Mouse (Mus musculus) heart, postnatal 0 days (tissue): ENCODE measurements around the gene Ctu2. TPM values are rescaled to one million over a fixed set of nuclear protein-coding genes. Genes with fewer than 3 reads are reported as not detected.

Source experiments
- ATAC-seq: fragments of 200-750 bp; cut with Nextera tagmentation; 2 replicates; pipeline ENCODE4 v1.8.0; 2017; ENCODE audit warnings: low read depth, moderate number of reproducible peaks, moderate library complexity; ENCODE audit not compliant: insufficient read depth
- DNase-seq: peaks from one replicate; pipeline ENCODE4 v3.0.0-alpha.2; 2016; ENCODE audit warnings: low spot score
- H3K27ac ChIP-seq: fragments of 300-500 bp; sonication (generic); 2 replicates; pipeline ENCODE4 v1.5.1; 2014; ENCODE audit warnings: low read depth, mild to moderate bottlenecking
- H3K27me3 ChIP-seq: fragments of 300-500 bp; sonication (generic); 2 replicates; pipeline ENCODE4 v1.6.1; 2014; ENCODE audit warnings: low read length, mixed read lengths; ENCODE audit not compliant: control insufficient read depth, insufficient read depth
- H3K36me3 ChIP-seq: fragments of 300-500 bp; sonication (generic); replicated peaks from 2 replicates; pipeline ENCODE4 v1.6.1; 2014; ENCODE audit warnings: low read length, mixed read lengths; ENCODE audit not compliant: control insufficient read depth, insufficient read depth
- H3K4me1 ChIP-seq: fragments of 300-500 bp; sonication (generic); 2 replicates; pipeline ENCODE4 v1.6.1; 2014; ENCODE audit warnings: antibody characterized with exemption; ENCODE audit not compliant: control insufficient read depth, insufficient read depth
- H3K4me2 ChIP-seq: fragments of 300-500 bp; sonication (generic); 2 replicates; pipeline ENCODE4 v1.6.1; 2014; ENCODE audit warnings: low read depth, mild to moderate bottlenecking, low read length, moderate library complexity
- H3K4me3 ChIP-seq: fragments of 300-500 bp; sonication (generic); 2 replicates; pipeline ENCODE4 v1.5.1; 2014; ENCODE audit warnings: low read depth, low read length
- H3K9ac ChIP-seq: fragments of 300-500 bp; sonication (generic); replicated peaks from 2 replicates; pipeline ENCODE4 v1.6.1; 2014; ENCODE audit warnings: low read depth, low read length, mixed read lengths
- H3K9me3 ChIP-seq: fragments of 300-500 bp; sonication (generic); replicated peaks from 2 replicates; pipeline ENCODE4 v1.6.1; 2016; ENCODE audit warnings: low read length; ENCODE audit not compliant: control insufficient read depth
- CTCF ChIP-seq: IDR thresholded peaks from 2 replicates; pipeline ENCODE4 v1.5.1; 2016; ENCODE audit warnings: antibody characterized with exemption, control low read depth, low read depth
- EP300 ChIP-seq: IDR thresholded peaks from 2 replicates; pipeline ENCODE4 v1.6.1; 2016; ENCODE audit warnings: antibody characterized with exemption, low read depth
- WGBS: fragments of 180-500 bp; shearing (Covaris S2); extraction: QIAGEN DNeasy Blood & Tissue Kit; methylation state at CpG from one replicate; pipeline ENCODE4 v1.1.7; 2014; 5-methylcytosine and 5-hydroxymethylcytosine counted together
- polyA plus RNA-seq: library from polyadenylated mRNA; unstranded; fragments of >200 nt; fragmentation: Nextera tagmentation; extraction: Ambion mirVana; gene quantifications from 2 replicates; pipeline ENCODE4 v1.2.1, GENCODE M21; 2015
- total RNA-seq: library from RNA; depleted of rRNA; stranded (reverse); fragments of >200 nt; gene quantifications from 2 replicates; pipeline ENCODE4 v1.2.3, GENCODE M21; 2014; ENCODE audit warnings: low replicate concordance

Ctu2 gene
- total and polyA plus RNA-seq, 2 experiments from 2014 or later, result 24.3 to 28.4 TPM

- TF ChIP-seq EP300 (no peak), CTCF (no peak)
- Histone ChIP-seq H3K27ac (no peak overlapping the region), H3K9me3 (no peaks in the 10 kb centered on the region), H3K27me3 (no peaks in the 10 kb centered on the region), H3K4me2 (no peak overlapping the region), H3K4me3 (no peak overlapping the region), H3K36me3 (no peaks in the 10 kb centered on the region; the same call in 1 of the 2 replicates), H3K4me1 (peaks cover 7% of the 10 kb centered on the region; the same call in 1 of the 2 replicates), H3K9ac (no peak overlapping the region)
- WGBS, result 93% methylated on average over 9 of the region's 9 CpGs
- DNase-seq (no peak), ATAC-seq (no peak)
These were observed 39.8 kb upstream of the Ctu2 start for GRCm38 (mm10) chr8:122436146-122436545.

- no peak overlapping the region for H3K9ac ChIP-seq
- DNase-seq (no peak), ATAC-seq (no peak)
- no peaks in the 10 kb centered on the region for H3K27me3 ChIP-seq
- peaks cover 4% of the 10 kb centered on the region; the same call in 1 of the 2 replicates for H3K4me1 ChIP-seq
- no peak overlapping the region for H3K4me3 ChIP-seq
- H3K9me3 ChIP-seq, result no peaks in the 10 kb centered on the region
- H3K36me3 ChIP-seq, result no peaks in the 10 kb centered on the region; the same call in 1 of the 2 replicates
- WGBS, result 81% methylated on average over 20 of the region's 20 CpGs
- no peak for TF ChIP-seq EP300
- TF ChIP-seq CTCF, result no peak
- H3K27ac ChIP-seq, result no peak overlapping the region
- no peak overlapping the region for H3K4me2 ChIP-seq
These were observed 39.3 kb upstream of the Ctu2 start for GRCm38 (mm10) chr8:122436586-122437125.

- H3K36me3 ChIP-seq, result no peaks in the 10 kb centered on the region; the same call in 1 of the 2 replicates
- DNase-seq (no peak), ATAC-seq (no peak)
- WGBS, result 85% methylated on average over 13 of the region's 13 CpGs
- H3K4me3 ChIP-seq, result no peak overlapping the region
- no peak overlapping the region for H3K27ac ChIP-seq
- H3K27me3 ChIP-seq, result no peaks in the 10 kb centered on the region
- H3K9me3 ChIP-seq, result no peaks in the 10 kb centered on the region
- no peak overlapping the region for H3K4me2 ChIP-seq
- no peak overlapping the region for H3K9ac ChIP-seq
- H3K4me1 ChIP-seq, result peaks cover 6% of the 10 kb centered on the region
- TF ChIP-seq EP300 (no peak), CTCF (no peak)
These were observed 38.1 kb upstream of the Ctu2 start for GRCm38 (mm10) chr8:122437708-122438331.

- Histone ChIP-seq H3K9ac (no peak overlapping the region), H3K4me3 (no peak overlapping the region), H3K4me2 (no peak overlapping the region), H3K27ac (no peak overlapping the region), H3K4me1 (peaks cover 7% of the 10 kb centered on the region), H3K9me3 (no peaks in the 10 kb centered on the region), H3K27me3 (no peaks in the 10 kb centered on the region), H3K36me3 (no peaks in the 10 kb centered on the region; the same call in 1 of the 2 replicates)
- no peak for TF ChIP-seq CTCF
- TF ChIP-seq EP300, result no peak
- ATAC-seq (no peak), DNase-seq (no peak)
- WGBS, result 89% methylated on average over 16 of the region's 16 CpGs
These were observed 36.6 kb upstream of the Ctu2 start for GRCm38 (mm10) chr8:122439336-122439735.

GRCm38 (mm10) chr8:122441326-122441725 lies 34.6 kb upstream of the Ctu2 start:
- Histone ChIP-seq H3K9ac (no peak overlapping the region), H3K9me3 (no peaks in the 10 kb centered on the region), H3K27me3 (no peaks in the 10 kb centered on the region), H3K4me2 (no peak overlapping the region), H3K27ac (no peak overlapping the region), H3K36me3 (no peaks in the 10 kb centered on the region; the same call in 1 of the 2 replicates), H3K4me1 (peaks cover 7% of the 10 kb centered on the region), H3K4me3 (no peak overlapping the region)
- no peak for TF ChIP-seq CTCF
- no peak for TF ChIP-seq EP300
- no peak for DNase-seq
- 92% methylated on average over 1 of the region's 1 CpGs for WGBS
- ATAC-seq, result no peak

GRCm38 (mm10) chr8:122442356-122442755 lies 33.6 kb upstream of the Ctu2 start:
- Histone ChIP-seq H3K27ac (no peak overlapping the region), H3K4me3 (peak overlapping the region; percentile 61), H3K36me3 (no peaks in the 10 kb centered on the region; the same call in 1 of the 2 replicates), H3K27me3 (no peaks in the 10 kb centered on the region), H3K4me1 (peaks cover 7% of the 10 kb centered on the region), H3K4me2 (peak overlapping the region; percentile 91), H3K9me3 (no peaks in the 10 kb centered on the region), H3K9ac (peak overlapping the region; percentile 65)
- DNase-seq (no peak), ATAC-seq (no peak)
- WGBS, result 25% methylated on average over 7 of the region's 7 CpGs
- TF ChIP-seq CTCF (no peak), EP300 (no peak)
